Mouse (Mus musculus) spleen, adult 2 months (tissue): Measurements from ENCODE around the gene Armc3.

ENCODE experiments used
- CTCF ChIP-seq: fragments of 200-500 bp; IDR thresholded peaks from 2 replicates; pipeline ENCODE4 v1.5.1; 2011; ENCODE audit warnings: mild to moderate bottlenecking, inconsistent platforms; ENCODE audit not compliant: insufficient read depth, insufficient read length, insufficient replicate concordance; ENCODE audit errors: extremely low read depth
- POLR2A ChIP-seq: fragments of 200-500 bp; IDR thresholded peaks from 2 replicates; pipeline ENCODE4 v1.6.1; 2011; ENCODE audit warnings: low read depth, low read length, inconsistent platforms

GRCm38 (mm10) chr2:19198452-19199365 is at the start of gene Armc3:
- TF ChIP-seq CTCF, result no peak
- no peak for TF ChIP-seq POLR2A
